Mouse (Mus musculus): ENCODE measurements around the gene Rpn1. TPM values are rescaled to one million over a fixed set of nuclear protein-coding genes. Genes with fewer than 3 reads are reported as not detected.

Gene Rpn1
- polyA plus RNA-seq, 1 experiment from 2014 or later, result 166 TPM

- Histone ChIP-seq H3K4me1 (replicated peaks) (peaks cover 13% of the 10 kb centered on the region), H3K27ac (peak overlapping the region; percentile 53; the same call in 1 of the 2 replicates), H3K4me3 (peak overlapping the region; percentile 25), H3K27me3 (0 out of 2 replicates have a peak, but pooled peaks cover 7% of the 10 kb centered on the region), H3K9ac (peak overlapping the region; percentile 46), H3K4me2 (peak overlapping the region; percentile 57), H3K36me3 (peaks cover 40% of the 10 kb centered on the region), H3K9me3 (replicated peaks) (no peaks in the 10 kb centered on the region)
- ATAC-seq (replicated peaks; ENCODE audit: insufficient number of reproducible peaks, insufficient read depth, low FRiP score, low read depth), result peak; percentile 83
- WGBS, result 14% methylated on average over 32 of the region's 32 CpGs
Measured at GRCm38 (mm10) chr6:88105783-88106611, 21.7 kb downstream of the Rpn1 start.

- Histone ChIP-seq H3K36me3 (peaks cover 33% of the 10 kb centered on the region), H3K4me2 (peak overlapping the region; percentile 57; the same call in 1 of the 2 replicates), H3K4me1 (replicated peaks) (peaks cover 13% of the 10 kb centered on the region), H3K4me3 (peak overlapping the region; percentile 25; the same call in 1 of the 2 replicates), H3K27ac (no peak overlapping the region), H3K9ac (peak overlapping the region; percentile 46; the same call in 1 of the 2 replicates), H3K27me3 (0 out of 2 replicates have a peak, but pooled peaks cover 7% of the 10 kb centered on the region), H3K9me3 (replicated peaks) (no peaks in the 10 kb centered on the region)
- 96% methylated on average over 12 of the region's 12 CpGs for WGBS
- ATAC-seq (replicated peaks; ENCODE audit: insufficient number of reproducible peaks, insufficient read depth, low FRiP score, low read depth), result 0 out of 2 replicates have a peak, but pooled peaks have one; percentile 11
Measured at GRCm38 (mm10) chr6:88106612-88107123, 22.4 kb downstream of the Rpn1 start.

GRCm38 (mm10) chr6:88107661-88108535, 23.6 kb downstream of the Rpn1 start:
- Histone ChIP-seq H3K27ac (no peak overlapping the region), H3K9ac (no peak overlapping the region), H3K27me3 (0 out of 2 replicates have a peak, but pooled peaks cover 7% of the 10 kb centered on the region), H3K9me3 (replicated peaks) (no peaks in the 10 kb centered on the region), H3K4me2 (no peak overlapping the region), H3K4me1 (replicated peaks) (peaks cover 13% of the 10 kb centered on the region), H3K4me3 (no peak overlapping the region), H3K36me3 (peaks cover 21% of the 10 kb centered on the region)
- 75% methylated on average over 10 of the region's 10 CpGs for WGBS
- no peak for ATAC-seq (replicated peaks; ENCODE audit: insufficient number of reproducible peaks, insufficient read depth, low FRiP score, low read depth)

- Histone ChIP-seq H3K9ac (no peak overlapping the region), H3K36me3 (no peaks in the 10 kb centered on the region), H3K9me3 (replicated peaks) (no peaks in the 10 kb centered on the region), H3K27ac (no peak overlapping the region), H3K27me3 (0 out of 2 replicates have a peak, but pooled peaks cover 10% of the 10 kb centered on the region), H3K4me1 (replicated peaks) (peaks cover 14% of the 10 kb centered on the region), H3K4me2 (no peak overlapping the region), H3K4me3 (no peak overlapping the region)
- 31% methylated on average over 7 of the region's 7 CpGs for WGBS
- peak; percentile 54; the same call in 1 of the 2 replicates for ATAC-seq (replicated peaks; ENCODE audit: insufficient number of reproducible peaks, insufficient read depth, low FRiP score, low read depth)
Measured at GRCm38 (mm10) chr6:88113139-88113538, 28.9 kb downstream of the Rpn1 start.

- Histone ChIP-seq H3K27ac (no peak overlapping the region), H3K36me3 (no peaks in the 10 kb centered on the region), H3K27me3 (0 out of 2 replicates have a peak, but pooled peaks cover 10% of the 10 kb centered on the region), H3K4me2 (no peak overlapping the region), H3K4me3 (no peak overlapping the region), H3K9ac (no peak overlapping the region), H3K9me3 (replicated peaks) (no peaks in the 10 kb centered on the region), H3K4me1 (replicated peaks) (peaks cover 14% of the 10 kb centered on the region)
- WGBS, result 80% methylated on average over 5 of the region's 5 CpGs
- no peak for ATAC-seq (replicated peaks; ENCODE audit: insufficient number of reproducible peaks, insufficient read depth, low FRiP score, low read depth)
Measured at GRCm38 (mm10) chr6:88114414-88114813, 30.1 kb downstream of the Rpn1 start.

GRCm38 (mm10) chr6:88116347-88117183, 32.3 kb downstream of the Rpn1 start:
- H3K9ac ChIP-seq, result no peak overlapping the region
- peak; percentile 61 for ATAC-seq (replicated peaks; ENCODE audit: insufficient number of reproducible peaks, insufficient read depth, low FRiP score, low read depth)
- no peak overlapping the region for H3K4me2 ChIP-seq
- H3K27ac ChIP-seq, result peak overlapping the region; percentile 14
- 0 out of 2 replicates have a peak, but pooled peaks cover 4% of the 10 kb centered on the region for H3K27me3 ChIP-seq
- 50% methylated on average over 21 of the region's 21 CpGs for WGBS
- no peaks in the 10 kb centered on the region for H3K9me3 ChIP-seq (replicated peaks)
- H3K4me1 ChIP-seq (replicated peaks), result peaks cover 14% of the 10 kb centered on the region
- no peak overlapping the region for H3K4me3 ChIP-seq
- no peaks in the 10 kb centered on the region for H3K36me3 ChIP-seq

- ATAC-seq (replicated peaks; ENCODE audit: insufficient number of reproducible peaks, insufficient read depth, low FRiP score, low read depth), result no peak
- Histone ChIP-seq H3K9ac (no peak overlapping the region), H3K4me1 (replicated peaks) (peaks cover 14% of the 10 kb centered on the region), H3K27me3 (0 out of 2 replicates have a peak, but pooled peaks cover 4% of the 10 kb centered on the region), H3K4me2 (no peak overlapping the region), H3K27ac (no peak overlapping the region), H3K4me3 (no peak overlapping the region), H3K9me3 (replicated peaks) (no peaks in the 10 kb centered on the region), H3K36me3 (no peaks in the 10 kb centered on the region)
- 79% methylated on average over 10 of the region's 10 CpGs for WGBS
Measured at GRCm38 (mm10) chr6:88117184-88117575, 32.9 kb downstream of the Rpn1 start.

- Histone ChIP-seq H3K36me3 (no peaks in the 10 kb centered on the region), H3K9me3 (replicated peaks) (no peaks in the 10 kb centered on the region), H3K4me3 (no peak overlapping the region), H3K27me3 (0 out of 2 replicates have a peak, but pooled peaks cover 4% of the 10 kb centered on the region), H3K27ac (no peak overlapping the region), H3K9ac (no peak overlapping the region), H3K4me1 (replicated peaks) (peaks cover 19% of the 10 kb centered on the region), H3K4me2 (no peak overlapping the region)
- ATAC-seq (replicated peaks; ENCODE audit: insufficient number of reproducible peaks, insufficient read depth, low FRiP score, low read depth), result no peak
- WGBS, result 73% methylated on average over 5 of the region's 5 CpGs
Measured at GRCm38 (mm10) chr6:88119309-88119708, 35.0 kb downstream of the Rpn1 start.

- Histone ChIP-seq H3K27ac (no peak overlapping the region), H3K36me3 (no peaks in the 10 kb centered on the region), H3K4me2 (no peak overlapping the region), H3K9ac (no peak overlapping the region), H3K9me3 (replicated peaks) (no peaks in the 10 kb centered on the region), H3K4me3 (no peak overlapping the region), H3K4me1 (replicated peaks) (peaks cover 19% of the 10 kb centered on the region), H3K27me3 (peaks cover 14% of the 10 kb centered on the region; the same call in 1 of the 2 replicates)
- ATAC-seq (replicated peaks; ENCODE audit: insufficient number of reproducible peaks, insufficient read depth, low FRiP score, low read depth), result no peak
- 86% methylated on average over 7 of the region's 7 CpGs for WGBS
Measured at GRCm38 (mm10) chr6:88120813-88121212, 36.5 kb downstream of the Rpn1 start.

- Histone ChIP-seq H3K9ac (no peak overlapping the region), H3K4me2 (no peak overlapping the region), H3K27ac (no peak overlapping the region), H3K27me3 (peaks cover 22% of the 10 kb centered on the region), H3K4me1 (replicated peaks) (peaks cover 12% of the 10 kb centered on the region), H3K9me3 (replicated peaks) (no peaks in the 10 kb centered on the region), H3K36me3 (no peaks in the 10 kb centered on the region), H3K4me3 (no peak overlapping the region)
- no peak for ATAC-seq (replicated peaks; ENCODE audit: insufficient number of reproducible peaks, insufficient read depth, low FRiP score, low read depth)
- 78% methylated on average over 2 of the region's 2 CpGs for WGBS
Measured at GRCm38 (mm10) chr6:88121781-88122180, 37.5 kb downstream of the Rpn1 start.
